Mouse (Mus musculus) thymus, adult 2 months (tissue): Measurements from ENCODE around the gene Arrdc2.

ENCODE experiments used
- CTCF ChIP-seq: fragments of 200-500 bp; IDR thresholded peaks from 2 replicates; pipeline ENCODE4 v1.5.1; 2012; ENCODE audit warnings: mild to moderate bottlenecking, control low read depth, low read length, moderate library complexity, borderline replicate concordance; ENCODE audit not compliant: control insufficient read depth, poor library complexity, insufficient read depth; ENCODE audit errors: extremely low read depth
- POLR2A ChIP-seq: fragments of 200-500 bp; IDR thresholded peaks from 2 replicates; pipeline ENCODE4 v1.6.1; 2012; ENCODE audit warnings: mild to moderate bottlenecking, low read length, control low read depth, moderate library complexity; ENCODE audit not compliant: control insufficient read depth, poor library complexity, insufficient read depth; ENCODE audit errors: extremely low read depth

DNA sequence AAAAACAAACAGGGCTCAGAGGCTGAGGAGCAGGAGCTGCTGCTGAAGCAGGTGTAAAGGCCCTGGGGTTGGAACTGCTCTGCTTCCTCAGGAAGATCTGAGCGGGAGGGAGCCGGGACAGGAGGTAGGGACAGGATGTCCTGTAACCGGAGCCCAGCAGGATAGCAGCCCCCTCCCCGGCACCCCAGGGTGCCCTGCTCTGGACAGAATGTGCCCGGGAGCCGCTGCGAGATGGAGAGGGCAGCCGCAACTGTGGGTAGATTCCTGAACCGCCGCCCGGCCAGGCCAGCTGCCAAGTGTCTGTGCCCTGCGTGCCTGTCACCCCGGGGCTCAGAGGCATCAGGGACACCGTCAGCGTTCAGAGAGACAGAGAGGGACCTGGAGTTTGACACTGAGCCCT is 6.0 kb downstream of the Arrdc2 start:
- no peak for TF ChIP-seq CTCF
- TF ChIP-seq POLR2A, result no peak
